Mouse (Mus musculus): ENCODE measurements at regions not wholly inside any gene's neighbourhood (a gene's known extent, or its start where the extent isn't known, plus 50 kb on each side); places are given as distances from the start of the nearest gene placed in this dataset.
"Not testable (repeated sequence)": the region's sequence is repeated elsewhere in the genome, so short reads cannot be mapped to it uniquely, and the experiment has no call there.

DNA sequence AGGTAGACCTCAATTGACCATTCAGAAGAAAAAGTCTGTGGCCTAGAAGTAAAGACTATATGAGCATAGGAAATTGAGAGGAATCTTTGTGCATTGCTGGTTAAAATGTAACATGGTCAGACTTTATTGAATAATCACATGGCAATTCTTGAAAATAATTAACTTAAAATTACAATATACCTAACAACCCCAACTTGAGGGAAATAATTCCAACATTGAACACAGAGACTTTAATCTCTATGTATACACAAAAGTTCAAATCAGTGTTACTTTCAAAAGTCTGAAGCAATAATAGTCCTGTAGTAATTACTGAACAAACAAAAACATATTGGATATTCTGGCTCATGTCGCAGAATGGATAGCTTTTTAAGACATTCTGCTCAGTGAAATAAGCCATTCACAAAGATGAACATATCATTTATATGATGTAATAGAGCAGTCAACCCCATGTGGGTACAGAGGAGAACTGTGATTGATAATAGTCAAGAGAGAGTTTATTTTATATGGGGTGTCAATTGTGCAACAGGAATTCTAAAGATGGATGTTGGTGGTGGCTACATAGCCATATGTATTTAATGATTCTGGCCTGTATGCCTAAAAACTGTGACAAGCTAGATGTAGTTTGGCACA is 270.7 kb upstream of the Zic4 start:
- DNase-seq (ENCODE audit: low spot score) (no peak), ATAC-seq (ENCODE audit: low FRiP score) (no peak)
- H3K36me3 ChIP-seq (ENCODE audit: control insufficient read depth, insufficient read depth, low read length), result no peaks in the 10 kb centered on the region
- 98% methylated on average over 1 of the region's 1 CpGs for WGBS
- no peaks in the 10 kb centered on the region for H3K4me1 ChIP-seq (replicated peaks; ENCODE audit: control insufficient read depth, insufficient read depth, low read length)
- no peak overlapping the region for H3K4me3 ChIP-seq (ENCODE audit: low read depth, low read length)
- H3K27ac ChIP-seq (ENCODE audit: low read depth, low read length), result no peak overlapping the region
- no peaks in the 10 kb centered on the region for H3K27me3 ChIP-seq (ENCODE audit: control insufficient read depth, insufficient read depth, low read length)
- no peak overlapping the region for H3K9ac ChIP-seq (ENCODE audit: low read depth, low read length)
- no peak overlapping the region for H3K4me2 ChIP-seq (replicated peaks; ENCODE audit: low read depth, low read length)
- no peaks in the 10 kb centered on the region for H3K9me3 ChIP-seq (ENCODE audit: control insufficient read depth, low read length)

DNA sequence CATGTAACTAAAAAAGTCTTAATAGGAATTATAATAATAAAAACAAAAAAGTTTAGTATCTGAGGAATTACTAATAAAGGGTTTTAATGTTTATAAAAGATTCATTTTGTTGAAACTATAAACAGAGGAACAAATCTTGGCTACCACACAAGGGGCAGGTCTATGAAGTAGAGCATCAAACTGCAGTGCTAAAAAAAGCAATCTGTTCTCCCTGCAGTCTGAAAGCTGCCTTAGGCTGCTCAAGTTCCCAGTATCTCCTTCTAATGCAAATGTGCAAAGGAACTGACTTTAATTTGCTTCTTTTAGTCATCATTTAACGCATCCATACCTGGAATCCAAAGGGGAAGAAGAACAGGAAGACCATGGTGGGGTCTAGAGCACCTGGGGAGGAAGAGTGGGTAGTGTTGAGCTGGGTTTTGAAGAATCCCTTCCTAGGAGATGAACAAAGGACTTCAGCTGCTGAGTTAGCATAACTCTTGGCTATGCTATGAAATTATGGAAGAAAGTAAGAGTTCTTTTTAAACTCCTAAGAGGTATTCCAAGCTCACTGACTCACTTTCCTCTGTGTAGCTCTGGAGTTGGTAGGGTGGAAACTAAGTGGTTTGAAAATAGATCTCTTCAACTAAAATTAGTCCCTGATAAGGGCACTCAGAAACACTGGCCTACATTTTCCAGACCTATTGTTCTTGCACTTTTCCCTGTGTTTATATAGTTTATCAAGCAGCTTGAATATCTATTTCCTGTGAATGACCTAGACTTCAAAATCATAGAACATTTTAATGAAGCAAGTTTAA is 260.4 kb upstream of the Zic4 start:
- WGBS, result 52% methylated on average over 1 of the region's 1 CpGs
- Histone ChIP-seq H3K4me3 (ENCODE audit: low read depth, low read length) (no peak overlapping the region), H3K4me1 (replicated peaks; ENCODE audit: control insufficient read depth, insufficient read depth, low read length) (no peaks in the 10 kb centered on the region), H3K36me3 (ENCODE audit: control insufficient read depth, insufficient read depth, low read length) (no peaks in the 10 kb centered on the region), H3K27ac (ENCODE audit: low read depth, low read length) (no peak overlapping the region), H3K9ac (ENCODE audit: low read depth, low read length) (no peak overlapping the region), H3K27me3 (ENCODE audit: control insufficient read depth, insufficient read depth, low read length) (no peaks in the 10 kb centered on the region), H3K4me2 (replicated peaks; ENCODE audit: low read depth, low read length) (no peak overlapping the region), H3K9me3 (ENCODE audit: control insufficient read depth, low read length) (no peaks in the 10 kb centered on the region)
- DNase-seq (ENCODE audit: low spot score) (no peak), ATAC-seq (ENCODE audit: low FRiP score) (no peak)

DNA sequence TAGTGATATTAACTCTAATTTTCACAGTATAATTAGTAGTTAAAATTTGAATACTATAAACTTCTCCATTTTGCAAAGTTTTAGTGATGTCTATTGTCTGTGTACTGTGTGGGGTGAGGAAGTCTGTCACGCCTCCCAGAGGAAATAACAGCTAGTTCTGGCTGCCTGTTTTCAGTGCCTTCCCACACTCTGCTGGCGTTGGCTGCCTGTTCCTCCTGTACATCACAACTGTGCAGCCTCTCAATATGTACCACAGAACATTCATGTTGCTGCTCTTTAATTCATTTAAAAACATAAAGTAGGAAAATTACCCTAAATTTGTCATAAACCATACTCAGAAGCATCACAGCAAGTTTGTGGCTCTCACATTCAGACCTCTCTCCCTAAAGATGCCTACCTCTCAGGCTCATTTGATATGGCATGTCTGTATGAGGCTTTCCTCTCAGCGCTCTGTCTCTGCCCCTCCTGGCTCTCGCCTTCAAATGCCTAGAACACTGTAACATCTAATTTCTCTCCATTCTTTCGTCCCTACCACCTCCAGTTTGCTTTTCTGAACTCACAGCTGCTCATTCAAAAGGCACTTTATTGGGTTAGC is 239.7 kb upstream of the Zic4 start:
- Histone ChIP-seq H3K27ac (ENCODE audit: low read depth, low read length) (no peak overlapping the region), H3K4me3 (ENCODE audit: low read depth, low read length) (no peak overlapping the region), H3K9me3 (ENCODE audit: control insufficient read depth, low read length) (no peaks in the 10 kb centered on the region), H3K4me2 (replicated peaks; ENCODE audit: low read depth, low read length) (no peak overlapping the region), H3K9ac (ENCODE audit: low read depth, low read length) (no peak overlapping the region), H3K36me3 (ENCODE audit: control insufficient read depth, insufficient read depth, low read length) (no peaks in the 10 kb centered on the region), H3K4me1 (replicated peaks; ENCODE audit: control insufficient read depth, insufficient read depth, low read length) (no peaks in the 10 kb centered on the region), H3K27me3 (ENCODE audit: control insufficient read depth, insufficient read depth, low read length) (no peaks in the 10 kb centered on the region)
- DNase-seq (ENCODE audit: low spot score) (no peak), ATAC-seq (ENCODE audit: low FRiP score) (no peak)
- WGBS, result 79% methylated on average over 5 of the region's 5 CpGs

DNA sequence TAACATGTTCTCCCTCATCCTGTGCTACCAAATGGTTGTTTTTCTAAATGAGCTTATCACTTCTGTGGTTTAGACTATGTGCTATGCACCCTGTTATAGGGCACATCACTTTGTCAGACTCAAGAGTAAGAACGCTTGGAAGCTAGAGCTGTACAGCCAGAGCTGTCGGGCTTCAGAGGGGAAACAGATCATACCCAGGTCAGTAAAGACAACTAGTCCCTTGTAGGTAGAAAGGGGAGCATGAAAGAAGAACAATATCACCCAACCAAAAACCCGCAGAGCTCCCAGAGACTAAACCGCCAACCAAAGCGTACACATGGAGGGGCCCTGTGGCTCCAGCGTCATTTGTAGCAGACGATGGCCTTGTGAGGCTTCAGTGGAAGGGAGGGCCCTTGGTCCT is 239.0 kb upstream of the Zic4 start:
- Histone ChIP-seq H3K27ac (ENCODE audit: low read depth, low read length) (no peak overlapping the region), H3K4me1 (replicated peaks; ENCODE audit: control insufficient read depth, insufficient read depth, low read length) (no peaks in the 10 kb centered on the region), H3K4me2 (replicated peaks; ENCODE audit: low read depth, low read length) (no peak overlapping the region), H3K9me3 (ENCODE audit: control insufficient read depth, low read length) (no peaks in the 10 kb centered on the region), H3K27me3 (ENCODE audit: control insufficient read depth, insufficient read depth, low read length) (no peaks in the 10 kb centered on the region), H3K36me3 (ENCODE audit: control insufficient read depth, insufficient read depth, low read length) (no peaks in the 10 kb centered on the region), H3K9ac (ENCODE audit: low read depth, low read length) (no peak overlapping the region), H3K4me3 (ENCODE audit: low read depth, low read length) (no peak overlapping the region)
- 80% methylated on average over 7 of the region's 7 CpGs for WGBS
- ATAC-seq (ENCODE audit: low FRiP score) (no peak), DNase-seq (ENCODE audit: low spot score) (no peak)

DNA sequence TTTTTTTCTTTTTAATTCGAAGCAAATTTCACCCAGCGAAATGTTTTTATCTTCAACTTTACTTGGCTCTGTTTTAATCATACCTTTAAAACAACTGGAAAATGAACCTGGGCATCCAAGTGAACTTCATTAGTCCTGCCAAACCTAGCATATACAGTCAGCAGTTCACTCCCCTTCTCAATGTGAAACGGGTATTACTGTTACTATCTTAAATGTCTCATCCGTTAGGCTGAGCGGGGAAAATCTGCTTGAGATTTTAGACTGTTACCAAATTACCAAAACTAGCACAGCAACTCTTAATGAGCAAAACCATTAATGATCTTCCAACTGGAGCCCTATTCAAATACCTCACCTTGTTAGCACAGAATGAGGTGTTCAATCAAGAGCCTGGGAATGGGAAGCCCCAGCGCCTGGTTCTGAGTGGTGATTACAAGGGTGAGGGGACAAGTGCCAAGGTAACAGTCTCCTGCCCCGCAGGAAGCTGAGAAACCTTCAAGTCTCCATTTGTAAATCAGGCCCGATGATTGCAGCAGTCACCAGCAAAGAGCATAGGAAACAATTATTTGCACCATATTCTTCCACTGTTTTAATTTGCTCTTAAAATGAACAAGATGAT is 235.5 kb upstream of the Zic4 start:
- H3K4me1 ChIP-seq (replicated peaks; ENCODE audit: control insufficient read depth, insufficient read depth, low read length), result no peaks in the 10 kb centered on the region
- no peaks in the 10 kb centered on the region for H3K9me3 ChIP-seq (ENCODE audit: control insufficient read depth, low read length)
- no peak for DNase-seq (ENCODE audit: low spot score)
- no peak overlapping the region for H3K9ac ChIP-seq (ENCODE audit: low read depth, low read length)
- no peak overlapping the region for H3K4me2 ChIP-seq (replicated peaks; ENCODE audit: low read depth, low read length)
- WGBS, result 69% methylated on average over 8 of the region's 8 CpGs
- H3K27me3 ChIP-seq (ENCODE audit: control insufficient read depth, insufficient read depth, low read length), result no peaks in the 10 kb centered on the region
- no peak overlapping the region for H3K4me3 ChIP-seq (ENCODE audit: low read depth, low read length)
- no peaks in the 10 kb centered on the region for H3K36me3 ChIP-seq (ENCODE audit: control insufficient read depth, insufficient read depth, low read length)
- H3K27ac ChIP-seq (ENCODE audit: low read depth, low read length), result no peak overlapping the region
- no peak for ATAC-seq (ENCODE audit: low FRiP score)

DNA sequence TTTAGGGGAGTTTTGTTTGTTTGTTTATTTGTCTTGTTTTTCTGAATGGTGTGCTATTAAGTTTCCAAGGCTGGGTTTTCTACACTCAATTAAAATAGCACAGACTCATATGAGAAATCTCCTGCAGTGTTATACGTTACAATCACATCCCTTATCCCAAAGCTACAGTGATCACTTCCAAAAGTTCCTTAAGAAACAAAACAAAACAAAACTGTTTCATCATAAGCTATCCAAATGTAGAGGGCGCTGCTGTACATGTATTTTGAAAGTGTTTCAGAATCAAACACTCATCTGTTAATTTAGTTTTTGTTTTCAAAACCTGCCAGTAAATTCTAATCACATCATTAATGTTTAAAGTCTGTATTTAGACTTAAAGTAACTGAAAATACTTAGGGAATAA is 233.7 kb upstream of the Zic4 start:
- H3K4me2 ChIP-seq (replicated peaks; ENCODE audit: low read depth, low read length); DNase-seq (ENCODE audit: low spot score); H3K4me1 ChIP-seq (replicated peaks; ENCODE audit: control insufficient read depth, insufficient read depth, low read length); H3K9ac ChIP-seq (ENCODE audit: low read depth, low read length); H3K27ac ChIP-seq (ENCODE audit: low read depth, low read length); H3K36me3 ChIP-seq (ENCODE audit: control insufficient read depth, insufficient read depth, low read length); H3K4me3 ChIP-seq (ENCODE audit: low read depth, low read length); H3K27me3 ChIP-seq (ENCODE audit: control insufficient read depth, insufficient read depth, low read length); ATAC-seq (ENCODE audit: low FRiP score); H3K9me3 ChIP-seq (ENCODE audit: control insufficient read depth, low read length): not testable (repeated sequence)
- WGBS, result 60% methylated on average over 2 of the region's 2 CpGs

DNA sequence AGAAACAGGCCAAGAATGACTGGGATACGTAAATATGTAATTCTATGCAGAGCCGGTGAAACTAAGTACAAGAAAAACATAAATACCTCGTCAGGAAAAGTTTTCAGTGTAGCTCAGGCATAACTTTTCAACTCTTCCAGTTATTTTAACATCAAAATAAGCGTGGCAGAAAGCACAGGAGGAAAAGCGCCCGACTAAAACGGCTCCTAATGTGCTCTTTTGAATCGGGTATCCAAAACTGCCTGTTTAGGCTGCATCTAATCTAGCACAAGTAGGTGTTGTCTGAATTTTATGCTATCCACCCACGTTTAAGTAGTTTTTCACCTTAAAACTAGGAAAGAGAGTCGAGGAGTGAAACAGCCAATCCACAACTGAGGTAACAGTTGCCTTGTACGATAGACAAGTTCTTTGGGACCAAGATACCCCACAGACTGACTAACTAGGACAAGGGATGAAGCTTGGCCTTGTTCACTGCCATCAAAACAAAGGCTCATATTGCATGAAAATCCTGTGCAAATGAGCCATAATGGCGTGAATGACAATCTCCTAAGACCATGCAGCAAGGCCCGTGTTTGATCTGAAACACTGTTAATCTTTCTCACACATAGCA is 232.0 kb upstream of the Zic4 start:
- Histone ChIP-seq H3K27me3 (ENCODE audit: control insufficient read depth, insufficient read depth, low read length) (no peaks in the 10 kb centered on the region), H3K9me3 (ENCODE audit: control insufficient read depth, low read length) (no peaks in the 10 kb centered on the region), H3K4me3 (ENCODE audit: low read depth, low read length) (no peak overlapping the region), H3K27ac (ENCODE audit: low read depth, low read length) (no peak overlapping the region), H3K4me2 (replicated peaks; ENCODE audit: low read depth, low read length) (no peak overlapping the region), H3K9ac (ENCODE audit: low read depth, low read length) (no peak overlapping the region), H3K36me3 (ENCODE audit: control insufficient read depth, insufficient read depth, low read length) (no peaks in the 10 kb centered on the region), H3K4me1 (replicated peaks; ENCODE audit: control insufficient read depth, insufficient read depth, low read length) (no peaks in the 10 kb centered on the region)
- 79% methylated on average over 13 of the region's 13 CpGs for WGBS
- ATAC-seq (ENCODE audit: low FRiP score) (no peak), DNase-seq (ENCODE audit: low spot score) (no peak)

DNA sequence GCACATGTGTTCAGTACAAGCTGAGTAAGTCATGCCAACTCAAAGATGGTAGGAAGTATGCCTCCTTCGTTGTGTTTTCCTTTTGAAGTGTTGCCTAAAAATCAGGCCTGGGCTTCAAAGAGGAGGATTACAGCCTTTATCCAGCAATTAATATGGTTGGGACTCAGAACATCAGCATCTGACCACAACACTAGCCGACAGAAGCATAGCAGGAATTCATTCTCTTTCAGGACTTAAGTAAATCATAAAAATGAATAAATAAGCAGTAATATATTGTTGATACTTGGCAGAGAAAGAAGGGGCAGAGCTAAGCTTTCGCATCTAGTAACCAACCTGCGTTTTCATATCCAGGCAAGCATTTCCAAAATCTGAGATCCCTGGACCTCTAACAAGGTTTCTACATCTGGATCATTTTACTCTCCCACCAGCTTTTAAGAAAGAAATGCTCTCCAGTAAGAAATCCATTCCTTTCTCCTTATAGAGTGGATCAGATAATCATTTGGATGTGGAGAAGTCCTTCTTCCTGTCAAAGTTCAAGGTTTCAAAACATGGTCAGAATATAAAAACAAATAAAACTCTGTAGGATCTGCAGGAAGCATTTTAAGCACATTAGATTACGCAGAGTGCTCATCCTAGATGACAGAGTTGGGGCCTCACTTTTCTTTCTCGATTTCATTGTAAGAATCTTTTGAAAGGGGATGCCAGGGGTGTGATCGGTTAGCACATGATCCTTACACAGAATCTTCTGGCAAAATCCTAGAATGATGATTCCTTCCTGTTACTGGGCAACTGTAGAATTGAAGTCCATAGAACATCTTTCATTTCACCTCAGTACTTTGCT is 230.6 kb upstream of the Zic4 start:
- Histone ChIP-seq H3K9ac (ENCODE audit: low read depth, low read length) (no peak overlapping the region), H3K27me3 (ENCODE audit: control insufficient read depth, insufficient read depth, low read length) (no peaks in the 10 kb centered on the region), H3K27ac (ENCODE audit: low read depth, low read length) (no peak overlapping the region), H3K9me3 (ENCODE audit: control insufficient read depth, low read length) (no peaks in the 10 kb centered on the region), H3K4me1 (replicated peaks; ENCODE audit: control insufficient read depth, insufficient read depth, low read length) (no peaks in the 10 kb centered on the region), H3K4me3 (ENCODE audit: low read depth, low read length) (no peak overlapping the region), H3K4me2 (replicated peaks; ENCODE audit: low read depth, low read length) (no peak overlapping the region), H3K36me3 (ENCODE audit: control insufficient read depth, insufficient read depth, low read length) (no peaks in the 10 kb centered on the region)
- 78% methylated on average over 7 of the region's 7 CpGs for WGBS
- DNase-seq (ENCODE audit: low spot score), result no peak
- no peak for ATAC-seq (ENCODE audit: low FRiP score)
